Mouse (Mus musculus) left cerebral cortex, adult 18-20 months (tissue): Measurements from ENCODE around the gene Elmsan1. TPM values are rescaled to one million over a fixed set of nuclear protein-coding genes. Genes with fewer than 3 reads are reported as not detected.

Experiments used
- DNase-seq, 2 experiments: peaks; one replicate each; pipeline ENCODE4 v3.0.0; 2021 to 2022; ENCODE audit warnings: low spot score in 2 of 2, mixed read lengths in 1 of 2
- total RNA-seq, 2 experiments: library from RNA; stranded (reverse); gene quantifications; 2 replicates each; pipeline ENCODE4 v1.2.3; 2021

Gene Elmsan1
- total RNA-seq, 2 experiments from 2014 or later: 18.2 to 19.8 TPM

GRCm38 (mm10) chr12:84176126-84176769, 42.4 kb downstream of the Elmsan1 start:
- DNase-seq: no peak

- peak; percentile 81 to 88 for DNase-seq
Measured at GRCm38 (mm10) chr12:84175659-84176061, 43.0 kb downstream of the Elmsan1 start.

GRCm38 (mm10) chr12:84174871-84175270, 43.8 kb downstream of the Elmsan1 start:
- DNase-seq: no peak

- DNase-seq: no peak
Measured at GRCm38 (mm10) chr12:84174190-84174811, 44.4 kb downstream of the Elmsan1 start.

- DNase-seq: no peak
Measured at GRCm38 (mm10) chr12:84173309-84173915, 45.3 kb downstream of the Elmsan1 start.

GRCm38 (mm10) chr12:84172862-84173261, 45.8 kb downstream of the Elmsan1 start:
- DNase-seq: peak in 1 of 2 experiments; percentile 44

GRCm38 (mm10) chr12:84172216-84172615, 46.5 kb downstream of the Elmsan1 start:
- DNase-seq: no peak

- DNase-seq: no peak
Measured at GRCm38 (mm10) chr12:84170610-84171009, 48.1 kb downstream of the Elmsan1 start.

GRCm38 (mm10) chr12:84165631-84166373, 52.9 kb downstream of the Elmsan1 start:
- DNase-seq: no peak

GRCm38 (mm10) chr12:84163586-84164110, 55.0 kb downstream of the Elmsan1 start:
- DNase-seq: no peak

- no peak for DNase-seq
Measured at GRCm38 (mm10) chr12:84163133-84163532, 55.5 kb downstream of the Elmsan1 start.

- no peak for DNase-seq
Measured at GRCm38 (mm10) chr12:84161616-84162433, 56.9 kb downstream of the Elmsan1 start.

- DNase-seq: no peak
Measured at GRCm38 (mm10) chr12:84161116-84161515, 57.6 kb downstream of the Elmsan1 start.

GRCm38 (mm10) chr12:84160491-84160890, 58.2 kb downstream of the Elmsan1 start:
- DNase-seq: no peak

- DNase-seq: no peak
Measured at GRCm38 (mm10) chr12:84158156-84158555, 60.5 kb downstream of the Elmsan1 start.

GRCm38 (mm10) chr12:84156210-84156609, 62.5 kb downstream of the Elmsan1 start:
- DNase-seq: no peak

- DNase-seq: no peak
Measured at GRCm38 (mm10) chr12:84155523-84155871, 63.2 kb downstream of the Elmsan1 start.

- no peak for DNase-seq
Measured at GRCm38 (mm10) chr12:84154786-84155522, 63.7 kb downstream of the Elmsan1 start.

GRCm38 (mm10) chr12:84153414-84153813, 65.3 kb downstream of the Elmsan1 start:
- DNase-seq: no peak
